Mouse (Mus musculus) megakaryocyte, embryonic 14.5 days (primary cell): ENCODE results near the gene Prelid3b.

ENCODE experiments used
- FLI1 ChIP-seq: IDR thresholded peaks from 2 replicates; pipeline ENCODE4 v1.6.1; 2012; ENCODE audit warnings: low read length, inconsistent platforms, mixed read lengths
- GATA1 ChIP-seq: IDR thresholded peaks from 3 replicates; pipeline ENCODE4 v1.6.1; 2012; ENCODE audit warnings: mixed read lengths, low read length, inconsistent platforms, borderline replicate concordance

DNA sequence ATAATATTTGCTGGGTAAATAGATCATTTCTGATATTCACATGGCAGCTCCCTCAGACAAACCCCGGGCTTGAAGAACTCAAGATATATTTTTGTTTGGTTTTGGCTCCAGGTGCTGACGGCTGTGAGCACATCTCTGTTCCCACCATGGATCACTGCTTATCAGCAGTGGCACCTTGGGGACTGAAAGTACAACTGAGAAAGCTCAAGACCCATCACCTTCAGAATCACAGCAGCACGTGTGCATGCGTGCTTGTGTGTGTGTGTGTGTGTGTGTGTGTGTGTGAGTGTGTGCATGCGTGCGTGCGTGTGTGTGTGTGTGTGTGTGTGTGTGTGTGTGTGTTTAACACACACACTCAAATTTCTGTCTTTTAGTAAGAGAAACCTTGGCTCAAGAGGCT is 28.5 kb downstream of the Prelid3b start:
- TF ChIP-seq GATA1, result no peak
- no peak for TF ChIP-seq FLI1
